Mouse (Mus musculus): Measurements from ENCODE around the gene Lingo3. TPM values are rescaled to one million over a fixed set of nuclear protein-coding genes. Genes with fewer than 3 reads are reported as not detected.

Gene Lingo3
- total RNA-seq, 2 experiments from 2014 or later = 42.7 to 51.6 TPM

Small RNA genes lying within 50 kb of the gene (microRNA-seq; reads per million reads assigned to microRNA genes)
- 3.2 to 4.7 reads per million in 2 experiments for gene Mir1982

Other genes with a start within 250 kb of the Lingo3 start
- 10 to 100 TPM; 43.9 to 54.4 TPM for gene Scamp4, start 241.2 kb downstream of the Lingo3 start, total RNA-seq (2021)
- gene Adat3, start 241.2 kb downstream of the Lingo3 start, total RNA-seq (2021) = 1 to 10 TPM; 1.7 to 3.4 TPM
- 1 to 10 TPM; 2.6 to 3.1 TPM for gene Gm49322, start 238.0 kb downstream of the Lingo3 start, total RNA-seq (2021)
- gene Csnk1g2, start 221.2 kb downstream of the Lingo3 start, total RNA-seq (2021) = 100 to 1,000 TPM; 230 to 247 TPM
- gene Btbd2, start 187.0 kb downstream of the Lingo3 start, total RNA-seq (2021) = 100 to 1,000 TPM; 110 to 114 TPM
- 10 to 100 TPM; 44.7 to 46.1 TPM for gene Mknk2, start 165.9 kb downstream of the Lingo3 start, total RNA-seq (2021)
- gene Mob3a, start 142.1 kb downstream of the Lingo3 start, total RNA-seq (2021) = 10 to 100 TPM; 13.2 to 13.5 TPM
- gene Izumo4, start 141.9 kb downstream of the Lingo3 start, total RNA-seq (2021) = 10 to 100 TPM; 52.5 to 54.7 TPM
- 100 to 1,000 TPM; 138 TPM for gene Ap3d1, start 101.8 kb downstream of the Lingo3 start, total RNA-seq (2021)
- 10 to 100 TPM; 40.6 to 49.6 TPM for gene Dot1l, start 88.8 kb downstream of the Lingo3 start, total RNA-seq (2021)
- 10 to 100 TPM; 52.3 to 57.3 TPM for gene Sf3a2, start 45.8 kb downstream of the Lingo3 start, total RNA-seq (2021)
- gene Plekhj1, start 45.4 kb downstream of the Lingo3 start, total RNA-seq (2021) = 10 to 100 TPM; 63.3 to 71.2 TPM
- 1 to 10 TPM; 3.3 to 3.6 TPM for gene Amh, start 38.8 kb downstream of the Lingo3 start, total RNA-seq (2021)
- gene Jsrp1, start 30.5 kb downstream of the Lingo3 start, total RNA-seq (2021) = 1 to 10 TPM; 2.2 to 3.0 TPM
- 100 to 1,000 TPM; 518 to 519 TPM for gene Oaz1, start 17.4 kb downstream of the Lingo3 start, total RNA-seq (2021)
- gene Lsm7, start 11.2 kb upstream of the Lingo3 start, total RNA-seq (2021) = 10 to 100 TPM; 41.4 to 50.4 TPM
- 10 to 100 TPM; 46.4 to 55.6 TPM for gene Sppl2b, start 11.2 kb upstream of the Lingo3 start, total RNA-seq (2021)
- under 1 TPM; 0.40 to 0.56 TPM for gene Tmprss9, start 27.8 kb upstream of the Lingo3 start, total RNA-seq (2021)
- gene Timm13, start 56.9 kb upstream of the Lingo3 start, total RNA-seq (2021) = 100 to 1,000 TPM; 136 to 144 TPM
- gene Lmnb2, start 74.2 kb upstream of the Lingo3 start, total RNA-seq (2021) = 10 to 100 TPM; 19.5 to 22.3 TPM
- 10 to 100 TPM; 24.9 to 28.1 TPM for gene Gadd45b, start 86.0 kb upstream of the Lingo3 start, total RNA-seq (2021)
- 100 to 1,000 TPM; 166 to 173 TPM for gene Gng7, start 170.9 kb upstream of the Lingo3 start, total RNA-seq (2021)
- 10 to 100 TPM; 96.6 to 98.2 TPM for gene Diras1, start 181.6 kb upstream of the Lingo3 start, total RNA-seq (2021)
- 10 to 100 TPM; 62.1 to 64.4 TPM for gene Slc39a3, start 193.4 kb upstream of the Lingo3 start, total RNA-seq (2021)
- 100 to 1,000 TPM; 180 to 183 TPM for gene Sgta, start 216.1 kb upstream of the Lingo3 start, total RNA-seq (2021)
- gene Thop1, start 226.0 kb upstream of the Lingo3 start, total RNA-seq (2021) = 10 to 100 TPM; 50.5 to 50.6 TPM